Mouse (Mus musculus) MEL (cell line): ENCODE measurements at regions not wholly inside any gene's neighbourhood (a gene's known extent, or its start where the extent isn't known, plus 50 kb on each side); places are given as distances from the start of the nearest gene placed in this dataset.

ENCODE experiments used
- DNase-seq: peaks from one replicate; pipeline ENCODE4 v3.0.0; 2011; ENCODE audit warnings: low read depth, low spot score
- H3K27ac ChIP-seq: 2 replicates; pipeline ENCODE4 v1.5.1; 2012; ENCODE audit warnings: low read depth, mild to moderate bottlenecking, control low read depth, low read length, moderate library complexity; ENCODE audit not compliant: control insufficient read depth
- H3K27me3 ChIP-seq, 2 experiments: fragments of 150-350 bp in 1 of 2; sonication (generic) in 1 of 2; 2 replicates each; pipeline ENCODE4 v1.6.1; 2012; ENCODE audit warnings: low read length in 2 of 2, mild to moderate bottlenecking in 2 of 2, improper control_type of control experiment in 1 of 2, moderate library complexity in 1 of 2; ENCODE audit not compliant: insufficient read depth in 2 of 2, control insufficient read depth in 1 of 2
- H3K36me3 ChIP-seq, 2 experiments: 2 replicates each; pipeline ENCODE4 v1.6.1; 2012 to 2014; ENCODE audit warnings: low read length in 2 of 2, improper control_type of control experiment in 1 of 2, inconsistent platforms in 1 of 2, mild to moderate bottlenecking in 1 of 2; ENCODE audit not compliant: insufficient read depth in 2 of 2, control insufficient read depth in 1 of 2
- H3K4me1 ChIP-seq, 2 experiments: fragments of 150-350 bp in 1 of 2; sonication (generic) in 1 of 2; 2 replicates each; pipeline ENCODE4 v1.6.1; 2012; ENCODE audit warnings: low read length in 2 of 2, improper control_type of control experiment in 1 of 2, mild to moderate bottlenecking in 1 of 2; ENCODE audit not compliant: insufficient read depth in 2 of 2, control insufficient read depth in 1 of 2
- H3K4me3 ChIP-seq, 2 experiments: fragments of 150-350 bp in 1 of 2; sonication (generic) in 1 of 2; 2 replicates each; pipeline ENCODE4 v1.5.1; 2012; ENCODE audit warnings: low read depth in 2 of 2, low read length in 2 of 2, mild to moderate bottlenecking in 2 of 2, moderate library complexity in 2 of 2, control low read depth in 1 of 2, improper control_type of control experiment in 1 of 2; ENCODE audit not compliant: control insufficient read depth in 1 of 2, insufficient read depth in 1 of 2
- H3K79me2 ChIP-seq: 2 replicates; pipeline ENCODE4 v1.6.1; 2012; ENCODE audit warnings: mild to moderate bottlenecking, low read length, moderate library complexity; ENCODE audit not compliant: control insufficient read depth, poor library complexity, insufficient read depth
- H3K9ac ChIP-seq: 2 replicates; pipeline ENCODE4 v1.6.1; 2012; ENCODE audit warnings: low read depth, mild to moderate bottlenecking, control low read depth, low read length, moderate library complexity; ENCODE audit not compliant: control insufficient read depth, poor library complexity, severe bottlenecking
- H3K9me3 ChIP-seq: fragments of 150-350 bp; sonication (generic); replicated peaks from 2 replicates; pipeline ENCODE4 v1.6.1; 2012; ENCODE audit warnings: mild to moderate bottlenecking, low read length, improper control_type of control experiment, moderate library complexity; ENCODE audit not compliant: insufficient read depth
- CHD1 ChIP-seq: IDR thresholded peaks from 2 replicates; pipeline ENCODE4 v1.6.1; 2012; ENCODE audit warnings: low read depth, mild to moderate bottlenecking, inconsistent platforms, low read length, improper control_type of control experiment
- CTCF ChIP-seq, 3 experiments: IDR thresholded peaks in 2 of 3; conservative IDR thresholded peaks in 1 of 3; 2 replicates each; pipeline ENCODE4 v1.5.1; 2011 to 2012; ENCODE audit warnings: low read length in 3 of 3, low read depth in 2 of 3, mild to moderate bottlenecking in 2 of 3, improper control_type of control experiment in 1 of 3, inconsistent platforms in 1 of 3, mixed read lengths in 1 of 3, moderate library complexity in 1 of 3; ENCODE audit not compliant: control insufficient read depth in 1 of 3, insufficient read depth in 1 of 3, poor library complexity in 1 of 3, severe bottlenecking in 1 of 3
- E2F4 ChIP-seq: IDR thresholded peaks from 2 replicates; pipeline ENCODE4 v1.6.1; 2011; ENCODE audit warnings: low read depth, low read length, improper control_type of control experiment, borderline replicate concordance
- EP300 ChIP-seq, 2 experiments: IDR thresholded peaks; 2 replicates each; pipeline ENCODE4 v1.6.1; 2011; ENCODE audit warnings: improper control_type of control experiment in 2 of 2, low read length in 2 of 2, low read depth in 1 of 2, mild to moderate bottlenecking in 1 of 2
- GABPA ChIP-seq: IDR thresholded peaks from 2 replicates; pipeline ENCODE4 v1.6.1; 2012; ENCODE audit warnings: low read depth, mild to moderate bottlenecking, inconsistent platforms, low read length, improper control_type of control experiment, moderate library complexity
- GATA1 ChIP-seq: IDR thresholded peaks from 2 replicates; pipeline ENCODE4 v1.6.1; 2011; ENCODE audit warnings: low read depth, low read length, improper control_type of control experiment
- JUND ChIP-seq: IDR thresholded peaks from 2 replicates; pipeline ENCODE4 v1.6.1; 2011; ENCODE audit warnings: low read depth, mild to moderate bottlenecking, improper control_type of control experiment, low read length
- MAFK ChIP-seq: IDR thresholded peaks from 2 replicates; pipeline ENCODE4 v1.6.1; 2011; ENCODE audit warnings: low read depth, mild to moderate bottlenecking, low read length, improper control_type of control experiment, borderline replicate concordance
- MAZ ChIP-seq: IDR thresholded peaks from 2 replicates; pipeline ENCODE4 v1.6.1; 2012; ENCODE audit warnings: low read depth, mild to moderate bottlenecking, inconsistent platforms, low read length, improper control_type of control experiment
- MEF2A ChIP-seq: IDR thresholded peaks from 2 replicates; pipeline ENCODE4 v1.6.1; 2014; ENCODE audit warnings: low read depth, mild to moderate bottlenecking, inconsistent platforms, low read length, improper control_type of control experiment; ENCODE audit not compliant: poor library complexity, insufficient replicate concordance, severe bottlenecking; ENCODE audit errors: extremely low read depth
- MYB ChIP-seq: IDR thresholded peaks from 2 replicates; pipeline ENCODE4 v1.6.1; 2011; ENCODE audit warnings: mild to moderate bottlenecking, low read depth, low read length, improper control_type of control experiment
- NELFE ChIP-seq: IDR thresholded peaks from 2 replicates; pipeline ENCODE4 v1.6.1; 2011; ENCODE audit warnings: low read depth, low read length, improper control_type of control experiment
- POLR2AphosphoS5 ChIP-seq: IDR thresholded peaks from 2 replicates; pipeline ENCODE4 v1.6.1; 2012; ENCODE audit warnings: low read depth, borderline replicate concordance, mild to moderate bottlenecking, inconsistent platforms, low read length, moderate library complexity, mixed read lengths
- RAD21 ChIP-seq: IDR thresholded peaks from 2 replicates; pipeline ENCODE4 v1.6.1; 2011; ENCODE audit warnings: mild to moderate bottlenecking, low read depth, low read length, improper control_type of control experiment
- RCOR1 ChIP-seq: IDR thresholded peaks from 2 replicates; pipeline ENCODE4 v1.6.1; 2012; ENCODE audit warnings: low read depth, mild to moderate bottlenecking, inconsistent platforms, low read length, improper control_type of control experiment
- SIN3A ChIP-seq: IDR thresholded peaks from 2 replicates; pipeline ENCODE4 v1.6.1; 2012; ENCODE audit warnings: low read length, improper control_type of control experiment, inconsistent platforms
- SMC3 ChIP-seq: IDR thresholded peaks from 2 replicates; pipeline ENCODE4 v1.6.1; 2011; ENCODE audit warnings: low read depth, low read length, improper control_type of control experiment
- TCF12 ChIP-seq: IDR thresholded peaks from 2 replicates; pipeline ENCODE4 v1.6.1; 2014; ENCODE audit warnings: low read depth, mild to moderate bottlenecking, inconsistent platforms, low read length, improper control_type of control experiment, moderate library complexity
- UBTF ChIP-seq: IDR thresholded peaks from 2 replicates; pipeline ENCODE4 v1.6.1; 2012; ENCODE audit warnings: low read depth, mild to moderate bottlenecking, inconsistent platforms, low read length, improper control_type of control experiment, moderate library complexity, borderline replicate concordance; ENCODE audit not compliant: insufficient read depth
- USF2 ChIP-seq, 2 experiments: IDR thresholded peaks; 2 replicates each; pipeline ENCODE4 v1.6.1; 2011 to 2012; ENCODE audit warnings: improper control_type of control experiment in 2 of 2, low read length in 2 of 2, borderline replicate concordance in 1 of 2, inconsistent platforms in 1 of 2, low read depth in 1 of 2, mild to moderate bottlenecking in 1 of 2; ENCODE audit not compliant: insufficient read depth in 1 of 2
- ZKSCAN1 ChIP-seq: IDR thresholded peaks from 2 replicates; pipeline ENCODE4 v1.6.1; 2012; ENCODE audit warnings: low read depth, mild to moderate bottlenecking, inconsistent platforms, low read length, improper control_type of control experiment, moderate library complexity
- ZMIZ1 ChIP-seq: IDR thresholded peaks from 2 replicates; pipeline ENCODE4 v1.6.1; 2012; ENCODE audit warnings: low read depth, mild to moderate bottlenecking, inconsistent platforms, low read length, improper control_type of control experiment, moderate library complexity
- ZNF384 ChIP-seq: IDR thresholded peaks from 2 replicates; pipeline ENCODE4 v1.6.1; 2012; ENCODE audit warnings: low read depth, mild to moderate bottlenecking, inconsistent platforms, low read length, improper control_type of control experiment

- no peaks in the 10 kb centered on the region for H3K79me2 ChIP-seq
- no peak overlapping the region for H3K9ac ChIP-seq
- no peak for DNase-seq
Measured at GRCm38 (mm10) chr3:110329175-110329574, 78.4 kb upstream of the Prmt6 start.

GRCm38 (mm10) chr3:110310270-110310669, 59.5 kb upstream of the Prmt6 start:
- Histone ChIP-seq H3K79me2 (no peaks in the 10 kb centered on the region), H3K4me3 (no peak overlapping the region), H3K4me1 (no peaks in the 10 kb centered on the region), H3K36me3 (no peaks in the 10 kb centered on the region), H3K9ac (no peak overlapping the region), H3K9me3 (no peaks in the 10 kb centered on the region), H3K27ac (no peak overlapping the region), H3K27me3 (no peaks in the 10 kb centered on the region)
- DNase-seq, result no peak
- TF ChIP-seq CHD1 (no peak), POLR2AphosphoS5 (no peak), TCF12 (no peak), JUND (no peak), MEF2A (no peak), EP300 (IDR thresholded peaks at IDR 0.05; ENCODE audit: low read depth in 1 of 2, low read length in 2 of 2) (no peak), E2F4 (no peak), ZNF384 (no peak), ZMIZ1 (no peak), MYB (no peak)

More at GRCm38 (mm10) chr3:110329175-110329574, 78.4 kb upstream of the Prmt6 start:
- TF ChIP-seq UBTF, result no peak
- no peak for TF ChIP-seq GATA1
- no peak for TF ChIP-seq USF2 (IDR thresholded peaks at IDR 0.05; ENCODE audit: borderline replicate concordance in 1 of 2, insufficient read depth in 1 of 2, low read depth in 1 of 2, low read length in 2 of 2)
- no peak for TF ChIP-seq MAZ
- no peak for TF ChIP-seq GABPA
- no peak for TF ChIP-seq JUND
- TF ChIP-seq CTCF (IDR thresholded peaks at IDR 0.05 in 2 of 3, conservative IDR thresholded peaks at IDR 0.05 in 1 of 3; ENCODE audit: control insufficient read depth in 1 of 3, insufficient read depth in 1 of 3, low read depth in 2 of 3, low read length in 3 of 3, poor library complexity in 1 of 3, severe bottlenecking in 1 of 3), result no peak
- no peak for TF ChIP-seq EP300 (IDR thresholded peaks at IDR 0.05; ENCODE audit: low read depth in 1 of 2, low read length in 2 of 2)
- no peak for TF ChIP-seq MAFK
- no peak for TF ChIP-seq E2F4
- no peak for TF ChIP-seq ZMIZ1
- TF ChIP-seq MYB, result no peak
- TF ChIP-seq SIN3A, result no peak
- no peak for TF ChIP-seq POLR2AphosphoS5
- TF ChIP-seq NELFE, result no peak
- TF ChIP-seq RAD21, result no peak
- no peak for TF ChIP-seq RCOR1
- no peak for TF ChIP-seq SMC3
- TF ChIP-seq ZKSCAN1, result no peak
- Histone ChIP-seq H3K4me1 (no peaks in the 10 kb centered on the region), H3K9me3 (no peaks in the 10 kb centered on the region), H3K27ac (no peak overlapping the region), H3K4me3 (no peak overlapping the region), H3K27me3 (no peaks in the 10 kb centered on the region), H3K36me3 (no peaks in the 10 kb centered on the region)
